Mouse (Mus musculus) right cerebral cortex, postnatal 4 days (tissue): ENCODE measurements around the gene Ndufs7.
A peak's percentile ranks its signal among the peaks of the same experiment; 100 is the strongest.
"Not testable (repeated sequence)": the region's sequence is repeated elsewhere in the genome, so short reads cannot be mapped to it uniquely, and the experiment has no call there.

ENCODE experiments used
- DNase-seq: peaks from one replicate; pipeline ENCODE4 v3.0.0-alpha.2; 2022

Gene Ndufs7

DNA sequence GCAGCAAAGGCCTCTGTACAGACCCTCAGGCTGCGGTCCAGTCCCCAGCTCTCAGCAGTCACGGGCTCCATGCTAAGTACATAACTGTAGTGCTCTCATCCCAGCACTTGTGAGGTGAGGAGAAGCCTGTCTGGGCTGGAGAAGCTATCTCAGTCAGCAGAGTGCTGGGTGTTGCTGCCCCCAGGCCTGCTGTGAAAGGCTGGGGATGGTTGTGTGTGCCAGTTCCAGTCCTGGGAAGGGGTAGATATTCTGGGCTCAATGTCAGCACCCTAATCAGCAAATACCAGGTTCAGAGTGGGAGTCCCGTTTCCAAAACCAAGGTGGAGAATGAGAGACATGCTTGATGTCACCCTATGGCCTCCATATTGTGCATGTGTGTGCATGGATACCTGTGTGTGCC is 6.3 kb upstream of the Ndufs7 start:
- no peak for DNase-seq

DNA sequence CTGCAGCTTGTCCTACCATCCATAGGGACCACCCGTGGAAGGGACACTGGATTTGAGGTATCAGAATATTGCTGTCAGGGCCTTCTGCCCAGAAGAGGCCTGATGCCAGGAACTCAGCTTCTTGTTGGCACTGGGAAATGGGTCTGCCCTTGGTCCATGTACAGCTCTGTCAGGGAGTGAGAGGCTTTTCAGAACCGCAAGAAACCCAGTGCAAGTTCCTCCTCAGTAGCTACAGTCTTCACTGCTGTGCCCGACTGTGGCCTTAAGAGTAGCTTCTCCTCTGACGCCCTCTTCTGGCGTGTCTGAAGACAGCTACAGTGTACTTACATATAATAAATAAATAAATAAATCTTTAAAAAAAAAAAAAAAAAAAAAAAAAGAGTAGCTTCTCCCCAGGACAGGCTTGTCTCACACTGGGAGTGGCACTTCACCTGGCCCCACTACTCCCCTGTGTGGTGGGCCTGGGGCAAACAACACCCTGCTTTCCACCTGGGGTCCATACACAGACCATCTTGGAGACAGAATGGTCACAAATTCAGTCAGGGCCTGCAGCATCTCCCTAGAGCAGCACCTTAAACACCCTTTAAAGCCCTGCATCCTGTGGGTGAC is 4.0 kb upstream of the Ndufs7 start:
- DNase-seq, result no peak

DNA sequence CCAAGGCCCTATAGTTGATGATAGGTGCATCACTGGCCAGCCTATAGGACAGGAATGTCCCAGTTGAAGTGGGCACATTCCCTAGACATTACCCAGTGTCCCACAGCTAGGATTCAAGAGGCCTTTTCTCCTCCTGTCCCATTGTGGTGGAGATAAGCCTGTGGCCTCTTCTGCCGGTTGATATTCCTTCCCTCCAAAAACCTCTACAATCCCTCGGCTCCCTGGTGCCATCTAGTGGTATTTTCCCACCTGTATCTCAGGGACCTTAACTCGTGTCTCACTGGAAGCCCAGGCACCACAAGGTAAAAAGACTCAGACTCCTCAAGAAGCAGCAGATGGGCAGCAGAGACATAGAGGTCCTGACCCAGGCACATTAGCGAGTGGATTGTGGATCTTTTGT is 3.3 kb upstream of the Ndufs7 start:
- DNase-seq, result peak; percentile 82

DNA sequence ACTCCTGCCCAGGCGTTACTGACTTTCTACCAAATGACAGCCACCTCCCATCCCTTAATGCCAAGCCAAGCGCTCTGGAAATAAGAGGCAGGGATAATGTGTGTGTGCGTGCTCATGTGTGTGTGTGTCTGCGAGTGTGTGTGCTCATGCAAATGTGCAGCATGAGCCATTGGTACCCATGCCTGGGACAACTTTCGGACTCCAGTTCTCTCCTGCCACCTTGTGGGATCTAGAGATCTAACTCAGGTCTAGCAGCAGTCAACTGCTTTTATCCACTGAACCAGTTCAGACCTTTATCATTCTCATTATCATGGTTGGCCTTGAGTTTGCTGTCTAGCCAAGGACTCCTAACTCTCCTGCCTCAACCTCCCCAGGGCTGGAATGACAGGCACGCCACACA is 1.1 kb upstream of the Ndufs7 start:
- no peak for DNase-seq

DNA sequence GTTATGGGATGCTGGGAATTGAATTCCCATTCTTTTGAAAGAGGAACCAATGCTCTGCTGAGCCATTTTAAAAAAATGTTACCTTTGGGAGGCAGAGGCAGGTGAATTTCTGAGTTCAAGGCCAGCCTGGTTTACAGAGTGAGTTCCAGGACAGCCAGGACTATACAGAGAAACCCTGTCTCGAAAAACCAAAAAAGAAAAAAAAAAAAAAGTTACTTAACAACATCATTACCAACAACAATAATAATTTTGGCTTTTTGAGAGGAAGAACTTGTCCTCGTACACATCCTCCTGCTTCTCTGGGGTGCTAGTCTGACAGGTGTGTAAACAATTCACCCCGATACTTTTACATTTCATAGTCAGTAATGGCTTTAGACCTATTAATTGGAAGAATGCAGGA is 484 bp upstream of the Ndufs7 start:
- DNase-seq, result not testable (repeated sequence)

DNA sequence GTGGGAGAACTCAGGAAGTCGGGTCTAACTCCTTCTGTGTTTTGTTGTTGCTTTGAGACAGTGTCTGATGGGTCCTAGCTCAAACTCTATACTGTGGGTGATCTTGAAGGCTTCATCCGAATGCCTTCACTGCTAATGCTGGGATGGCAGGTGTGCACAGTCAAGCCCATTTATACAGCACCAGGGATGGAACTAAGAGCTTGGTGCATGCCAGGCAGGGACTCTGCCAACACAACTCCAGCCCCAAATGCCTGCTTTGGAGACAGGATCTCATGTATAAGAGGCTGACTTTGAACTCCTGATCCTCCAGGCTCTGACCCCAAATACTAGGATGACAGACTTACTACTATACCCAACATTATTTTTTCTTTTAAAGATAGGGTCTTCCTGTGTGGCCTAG is 1.1 kb downstream of the Ndufs7 start:
- DNase-seq, result no peak

DNA sequence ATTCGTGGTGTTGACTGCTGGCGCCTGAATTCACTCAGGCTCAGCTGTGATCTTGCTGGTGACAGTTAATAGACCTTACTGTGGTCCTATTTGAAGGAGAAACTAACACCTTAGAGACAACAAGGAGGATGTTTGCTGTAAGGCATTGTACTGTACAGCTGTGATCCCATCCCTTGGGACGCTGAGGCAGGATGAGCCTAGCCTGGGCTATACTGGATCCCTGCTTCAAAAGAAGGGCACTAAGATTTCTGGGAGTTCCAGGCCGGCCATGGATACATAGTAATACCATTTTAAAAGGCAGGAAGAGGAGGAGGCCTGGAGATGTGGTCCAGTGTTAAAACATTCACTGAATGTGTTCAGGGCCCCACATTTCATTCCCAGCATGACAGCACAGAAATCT is 1.7 kb downstream of the Ndufs7 start:
- DNase-seq, result no peak

DNA sequence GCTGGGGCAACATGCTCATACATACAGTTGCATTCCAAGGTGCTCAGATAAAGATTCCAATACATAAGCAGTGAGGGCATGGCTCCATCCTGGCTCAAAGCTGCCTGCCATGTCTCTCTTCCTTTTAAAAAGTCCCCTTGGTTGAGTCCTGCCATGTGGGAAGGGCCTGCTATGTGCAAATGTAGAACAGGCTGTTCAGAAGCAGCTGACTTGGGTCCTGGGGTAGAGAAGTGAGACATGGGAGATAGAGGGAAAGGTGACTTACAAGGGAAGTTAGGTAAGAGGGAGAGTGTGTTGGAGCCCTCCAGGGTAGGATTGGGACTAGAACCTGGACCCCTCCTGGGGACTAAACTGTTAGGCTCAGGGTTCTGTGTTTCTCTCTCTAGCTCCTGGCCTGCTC is 3.1 kb downstream of the Ndufs7 start:
- no peak for DNase-seq

DNA sequence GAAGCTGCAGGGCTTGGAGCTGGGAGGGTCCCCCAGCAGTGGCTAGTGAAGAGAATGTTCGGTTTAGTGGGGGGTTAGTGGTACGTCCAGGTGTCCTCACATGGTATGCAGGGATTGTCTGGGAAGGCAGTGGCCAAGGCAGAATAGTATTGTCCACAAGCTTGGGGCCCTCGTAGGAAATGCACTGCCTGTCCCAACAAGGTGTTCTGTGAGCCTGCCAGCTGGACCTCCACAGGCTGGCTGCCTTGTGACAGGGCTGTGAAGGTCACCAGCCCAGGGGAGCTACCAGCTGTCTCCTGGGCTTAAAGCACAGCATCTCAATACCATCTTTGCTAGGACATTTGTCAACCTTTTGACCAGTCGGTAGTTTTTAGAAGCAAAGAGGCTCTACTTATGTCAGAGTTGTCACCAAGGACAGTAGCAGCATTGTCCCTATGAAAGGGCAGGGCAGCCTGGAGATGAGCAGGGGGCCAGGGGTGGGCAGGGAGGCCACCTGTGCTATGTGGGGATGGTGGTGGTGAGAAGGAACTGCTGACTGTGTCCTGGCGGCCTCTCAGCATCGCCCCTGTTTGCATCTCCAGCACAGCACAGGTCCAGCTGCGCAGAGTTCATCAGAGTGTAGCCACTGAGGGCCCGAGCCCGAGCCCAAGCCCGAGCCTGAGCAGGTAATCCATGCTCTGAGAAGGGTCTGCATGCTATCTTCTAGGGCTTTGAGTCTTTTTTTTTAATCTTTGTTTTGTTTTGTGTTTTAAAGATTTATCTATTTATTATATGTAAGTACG is 3.8 kb downstream of the Ndufs7 start:
- no peak for DNase-seq

DNA sequence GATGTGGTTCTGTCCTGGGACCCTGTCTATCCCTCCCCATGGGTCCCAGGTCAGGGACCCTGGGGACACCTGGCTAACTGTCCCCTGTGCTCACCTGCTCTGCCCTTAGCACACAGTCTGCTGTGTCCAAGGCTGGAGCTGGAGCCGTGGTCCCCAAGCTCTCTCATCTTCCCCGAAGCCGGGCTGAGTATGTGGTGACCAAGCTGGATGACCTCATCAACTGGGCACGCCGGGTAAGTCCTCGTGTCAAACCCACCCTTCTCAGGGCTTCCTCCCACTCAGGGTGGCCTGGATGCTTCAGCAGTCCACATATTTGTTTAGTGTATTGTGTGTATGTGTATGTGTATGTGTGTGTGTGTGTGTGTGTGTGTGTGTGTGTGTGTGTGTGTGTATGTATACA is 4.6 kb downstream of the Ndufs7 start:
- DNase-seq, result no peak

DNA sequence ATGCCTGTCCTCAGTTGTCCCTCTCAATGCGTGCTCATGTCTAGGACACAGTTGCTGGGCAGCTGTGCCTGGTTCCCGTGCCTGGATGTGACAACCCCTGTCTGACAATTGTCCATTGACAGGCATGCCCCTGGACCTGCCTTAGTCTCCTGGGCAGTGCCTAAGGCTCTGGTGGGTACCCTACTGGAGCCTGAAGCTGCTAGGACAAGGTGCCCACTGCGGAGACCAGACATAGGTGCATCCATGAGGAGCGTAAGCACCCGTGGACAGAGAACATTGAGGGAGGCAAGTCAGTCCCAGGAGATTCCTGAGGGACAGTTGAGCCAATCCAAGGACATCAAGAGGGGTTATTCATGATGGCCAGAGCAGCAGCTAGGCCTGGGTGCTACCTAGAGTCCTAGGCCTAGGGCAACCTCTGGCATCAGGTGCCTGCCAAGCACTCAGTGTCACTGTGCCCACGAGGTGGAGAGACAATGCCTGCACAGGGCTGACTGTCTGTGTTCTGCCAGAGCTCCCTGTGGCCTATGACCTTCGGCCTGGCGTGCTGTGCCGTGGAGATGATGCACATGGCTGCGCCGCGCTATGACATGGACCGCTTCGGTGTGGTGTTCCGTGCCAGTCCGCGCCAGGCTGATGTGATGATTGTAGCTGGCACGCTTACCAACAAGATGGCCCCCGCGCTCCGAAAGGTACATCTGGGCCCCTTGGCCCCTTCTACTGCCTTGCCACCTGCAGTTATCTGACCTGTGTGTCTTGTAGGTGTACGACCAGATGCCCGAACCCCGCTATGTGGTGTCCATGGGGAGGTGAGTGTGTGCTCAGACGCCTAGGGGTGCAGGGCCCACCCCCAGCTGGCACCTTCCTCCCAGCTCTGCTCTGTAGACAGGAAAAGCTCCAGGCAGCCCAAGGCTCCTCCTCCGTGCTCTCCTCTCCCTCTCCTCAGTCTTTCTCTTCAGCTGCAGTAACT is 5.7 kb downstream of the Ndufs7 start:
- no peak for DNase-seq

DNA sequence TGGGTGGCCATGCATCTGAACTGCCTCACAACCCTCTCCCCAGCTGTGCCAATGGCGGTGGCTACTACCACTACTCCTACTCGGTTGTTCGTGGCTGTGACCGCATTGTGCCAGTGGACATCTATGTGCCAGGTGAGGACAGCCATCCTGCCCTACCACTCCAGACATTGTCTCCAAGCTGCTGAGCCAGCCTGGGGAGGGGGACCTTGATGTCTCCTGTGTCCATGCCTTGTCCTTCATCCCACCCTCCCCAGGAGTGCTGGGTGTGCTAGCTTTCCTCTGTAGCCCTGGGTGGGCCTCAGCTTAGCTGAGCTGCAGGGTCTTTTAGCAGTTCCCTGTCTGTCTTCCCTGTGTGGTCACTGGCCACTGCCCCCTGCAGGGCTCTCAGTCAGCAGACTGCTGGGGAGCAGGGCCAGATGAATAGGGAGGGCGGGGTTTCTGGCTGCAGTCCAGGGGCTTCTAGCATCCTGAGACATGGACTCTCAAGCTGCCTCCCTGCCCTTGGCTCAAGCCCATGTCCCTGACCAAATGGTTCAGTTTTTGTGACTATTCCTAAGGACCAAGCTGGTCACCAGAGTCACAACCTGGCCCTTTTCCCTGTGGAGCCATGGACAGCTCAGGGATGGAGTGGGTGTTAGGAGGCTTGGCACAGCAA is 7.1 kb downstream of the Ndufs7 start:
- DNase-seq, result peak; percentile 47

DNA sequence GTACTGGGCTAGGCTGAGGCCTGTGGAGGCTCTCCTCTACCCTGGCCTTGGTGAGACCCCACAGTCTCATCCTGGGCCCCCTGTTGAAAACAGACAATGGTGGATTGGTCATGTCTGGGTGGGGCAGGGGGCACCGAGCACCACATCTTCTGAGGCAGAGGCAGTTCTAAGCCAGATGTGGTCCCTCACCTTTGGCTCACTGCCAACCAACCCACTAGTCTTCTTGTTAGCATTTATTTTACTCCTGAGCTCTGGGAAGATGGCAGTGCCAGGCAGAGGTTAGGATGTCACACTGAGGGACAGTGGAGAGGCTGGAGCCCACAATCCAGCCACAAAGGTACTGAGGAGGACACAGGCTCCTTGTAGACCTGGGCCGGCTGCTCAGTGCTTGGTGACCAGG is 9.0 kb downstream of the Ndufs7 start:
- DNase-seq, result no peak

DNA sequence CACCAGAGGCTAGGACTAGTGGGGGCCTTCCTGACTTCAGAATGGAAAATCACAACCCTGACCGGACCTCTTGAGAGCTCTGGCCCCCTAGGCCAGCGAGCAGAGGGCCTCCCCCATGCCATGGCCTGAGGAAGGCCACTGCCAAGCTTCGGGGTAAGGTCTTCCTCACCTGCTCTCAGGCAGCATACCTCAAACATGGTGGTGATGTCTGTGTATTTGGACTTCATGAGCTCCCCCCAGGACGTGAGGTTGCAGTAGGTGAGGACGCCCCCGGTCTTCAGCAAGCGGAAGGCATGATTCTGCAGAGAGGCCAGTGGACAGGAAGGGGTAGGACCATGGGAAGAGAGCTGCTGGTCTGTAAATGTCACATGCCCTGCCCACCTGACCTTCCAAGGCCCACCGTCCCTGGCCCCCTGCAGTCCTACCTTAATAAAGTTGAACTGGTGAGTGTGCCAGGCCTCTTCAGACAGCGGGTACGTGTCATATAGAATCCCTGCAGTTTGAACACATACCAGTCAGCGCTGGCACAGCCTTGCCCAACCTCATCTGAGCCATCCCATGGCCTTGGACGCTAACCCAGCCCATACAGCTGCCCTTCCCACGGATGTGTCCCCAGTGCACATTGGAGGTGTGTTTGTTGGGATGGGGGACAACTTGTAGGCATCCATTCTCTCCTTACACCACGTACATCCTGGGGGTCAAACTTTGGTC is 10.0 kb downstream of the Ndufs7 start:
- no peak for DNase-seq

DNA sequence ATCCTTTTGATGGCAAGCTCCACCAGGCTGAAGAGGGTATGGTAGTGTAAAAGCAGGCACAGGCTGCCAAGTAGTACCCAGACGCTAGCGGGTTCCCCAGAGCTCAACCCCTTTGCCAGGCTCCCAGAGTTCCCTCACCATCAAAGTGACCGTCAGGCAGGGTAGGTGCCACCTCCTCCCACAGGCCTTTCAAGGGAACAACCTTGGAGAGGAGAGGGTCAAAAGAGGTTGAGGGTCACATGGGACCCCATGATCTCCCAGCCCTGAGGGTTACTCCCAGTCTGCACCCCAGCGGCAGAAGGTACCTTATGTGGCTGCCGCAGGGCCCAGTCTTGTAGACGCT is 10.5 kb downstream of the Ndufs7 start:
- no peak for DNase-seq

DNA sequence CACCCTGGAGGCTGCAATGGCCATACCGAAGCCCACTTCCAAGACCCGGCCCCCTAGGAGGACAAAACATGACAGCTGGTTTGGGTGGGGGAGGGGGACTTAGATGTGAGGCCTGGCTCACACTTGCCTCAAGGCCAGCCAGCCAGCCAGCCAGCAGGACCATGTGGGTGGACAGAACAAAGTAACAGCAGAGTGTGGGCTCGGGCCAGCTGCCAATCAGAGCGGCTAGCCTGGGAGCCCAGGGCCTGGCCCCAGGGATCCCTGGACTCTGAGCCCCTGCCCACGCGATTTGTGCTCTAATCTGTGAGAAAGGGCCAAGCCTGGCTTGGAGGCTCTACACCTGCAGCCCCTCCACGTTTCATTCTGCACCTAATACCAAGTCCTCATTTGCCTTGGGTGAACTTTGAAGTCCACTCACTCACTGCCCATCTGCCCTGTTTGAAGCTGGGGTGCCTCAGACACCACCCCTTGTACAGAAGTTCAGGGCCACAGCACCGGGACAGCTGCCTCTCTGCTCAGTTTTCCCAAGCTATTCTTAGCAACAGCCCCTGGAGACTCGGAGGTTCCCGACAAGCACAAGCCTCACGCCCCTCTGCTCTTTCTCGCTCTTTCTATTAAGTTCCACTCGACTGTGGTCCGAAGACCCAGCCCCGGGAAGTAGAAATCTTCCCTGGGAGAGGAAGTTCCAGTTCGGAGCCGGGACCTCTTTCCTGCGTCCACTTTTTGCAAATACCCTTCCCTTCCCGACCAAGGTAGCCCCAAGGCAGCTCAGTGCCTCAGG is 11.1 kb downstream of the Ndufs7 start:
- peak; percentile 70 for DNase-seq

DNA sequence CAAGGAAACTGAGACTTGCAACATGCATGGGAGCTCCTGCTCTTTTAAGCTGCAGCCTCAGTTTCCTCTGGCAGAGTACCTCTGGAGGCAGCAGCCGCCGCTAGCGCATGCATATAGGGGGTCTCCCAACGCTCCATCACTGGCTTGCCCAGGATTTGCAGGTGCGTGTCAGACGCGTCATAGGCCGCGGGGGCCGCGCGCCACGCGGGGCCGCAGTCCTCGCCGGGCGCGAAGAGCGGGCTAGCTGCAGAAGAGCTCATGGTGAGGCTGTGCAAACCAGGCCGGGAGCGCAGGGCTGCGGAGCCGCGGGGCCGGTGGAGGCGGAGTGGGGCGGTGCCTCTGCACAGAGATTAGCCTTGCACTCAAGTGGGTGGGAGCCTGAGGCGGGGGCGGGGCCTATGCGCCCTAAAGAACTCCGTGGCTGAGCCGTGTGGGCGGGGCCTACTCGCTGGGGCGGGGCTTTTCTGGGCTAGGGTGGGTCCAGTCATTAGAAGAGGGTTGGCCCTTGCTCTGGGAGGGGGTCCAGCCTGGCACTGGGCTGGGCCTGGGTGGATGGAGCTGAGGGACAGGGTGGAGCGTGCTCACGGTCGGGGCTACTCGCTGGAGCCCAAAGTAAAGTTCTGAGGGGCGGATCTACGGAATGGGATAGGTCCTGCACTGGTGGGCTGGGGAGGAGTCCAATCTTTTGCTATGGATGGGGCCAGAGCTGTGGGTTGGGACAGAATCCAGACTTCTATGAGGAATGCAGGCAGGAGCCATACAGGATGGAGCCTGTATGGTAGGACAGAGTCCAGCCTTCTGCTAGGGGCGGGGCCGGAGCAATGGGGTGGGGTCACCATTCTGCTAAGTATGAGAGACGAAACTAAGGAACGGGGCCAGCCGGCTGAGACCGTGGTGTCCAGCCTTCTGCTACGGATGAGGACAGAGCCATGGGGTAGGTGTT is 12.0 kb downstream of the Ndufs7 start, which contains the start of the genes Gamt and Dazap1:
Gamt (minus strand) TSS at position 371 of the 943 bp plus-strand sequence.
Dazap1 (plus strand) TSS at position 845 of the 943 bp plus-strand sequence.
- peak; percentile 91 for DNase-seq

DNA sequence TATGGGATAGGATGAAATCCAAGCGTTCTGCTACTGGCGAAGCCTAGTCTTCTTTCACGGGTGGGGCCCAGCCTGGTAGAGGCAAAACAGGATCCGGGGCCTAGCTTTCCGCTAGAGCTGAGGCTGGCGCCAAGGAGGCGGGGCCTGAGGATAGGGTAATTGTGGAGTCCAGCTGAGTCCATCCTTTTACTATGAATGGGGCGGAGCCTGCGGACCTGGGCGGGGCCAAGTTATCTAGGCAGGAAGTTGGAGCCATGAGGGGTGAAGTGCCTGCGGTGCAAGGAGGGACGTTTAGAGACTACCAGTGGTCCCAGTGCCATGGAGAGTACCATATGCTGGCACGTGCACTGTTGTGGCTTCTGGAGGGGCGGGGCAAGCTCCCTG is 12.7 kb downstream of the Ndufs7 start:
- DNase-seq, result peak; percentile 84

DNA sequence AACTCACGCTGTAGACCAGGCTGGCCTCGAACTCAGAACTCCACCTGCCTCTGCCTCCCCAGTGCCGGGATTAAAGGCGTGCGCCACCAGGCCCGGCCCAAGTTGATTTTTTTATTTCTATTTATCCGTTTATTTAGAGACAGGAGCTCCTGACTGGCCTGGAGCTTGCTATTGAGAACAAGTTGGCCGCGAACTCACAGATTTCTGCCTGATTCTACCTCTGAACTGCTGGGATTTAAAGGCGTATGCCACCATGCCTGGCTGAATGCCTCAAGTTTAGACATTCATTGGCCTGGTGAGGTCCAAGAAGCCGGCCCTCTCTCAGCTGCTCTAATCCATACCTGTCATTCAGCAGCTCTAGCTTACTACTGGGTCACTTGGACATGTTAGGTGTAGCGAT is 13.2 kb downstream of the Ndufs7 start:
- no peak for DNase-seq

DNA sequence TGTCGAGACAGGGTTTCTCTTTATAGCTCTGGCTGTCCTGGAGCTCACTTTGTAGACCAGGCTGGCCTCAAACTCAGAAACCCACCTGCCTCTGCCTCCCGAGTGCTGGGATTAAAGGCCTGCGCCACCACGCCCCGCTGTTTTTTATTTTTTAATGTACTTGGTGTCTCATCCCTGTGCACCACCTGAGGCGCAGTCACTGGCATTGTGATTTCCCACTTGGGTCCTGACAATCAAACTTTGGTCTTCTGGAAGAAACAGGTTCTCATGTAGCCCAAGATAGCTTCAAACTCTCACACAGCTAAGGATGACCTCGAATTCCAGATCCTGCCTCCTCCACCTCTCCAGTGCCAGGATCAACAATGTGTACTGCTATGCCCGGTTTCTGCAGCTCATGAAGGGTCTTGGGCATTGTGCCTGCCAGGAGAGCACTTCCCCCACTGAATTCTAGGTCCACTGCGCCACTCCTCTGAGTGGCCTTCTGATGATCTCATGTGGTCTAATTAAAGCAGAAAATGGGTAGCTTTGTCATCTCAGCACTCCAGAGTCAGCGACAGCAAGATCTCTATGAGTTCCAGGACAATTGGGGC is 13.9 kb downstream of the Ndufs7 start:
- DNase-seq, result no peak
